Mouse (Mus musculus): Measurements from ENCODE around the gene Tmem184b. TPM values are rescaled to one million over a fixed set of nuclear protein-coding genes. Genes with fewer than 3 reads are reported as not detected.

Tmem184b gene
- polyA plus RNA-seq (2014; fragmentation: Illumina TruSeq; extraction: RNeasy Lipid Tissue Mini Kit (QIAGEN cat#74804); ENCODE audit: low replicate concordance), result 5.6 TPM

GRCm38 (mm10) chr15:79402836-79403762 lies at the start of gene Tmem184b:
TSS of gene Tmem184b (minus strand) at chr15:79403569.

GRCm38 (mm10) chr15:79346051-79346793 lies 57.1 kb downstream of the Tmem184b start, which contains the start of gene Maff:
TSS of gene Maff (plus strand) at chr15:79346621.

GRCm38 (mm10) chr15:79328058-79328938 lies 75.1 kb downstream of the Tmem184b start, which contains the start of gene Pla2g6:
TSS of gene Pla2g6 (minus strand) at chr15:79328390.

Other genes with a start within 250 kb of the Tmem184b start
- gene Sox10, start 238.3 kb downstream of the Tmem184b start, polyA plus RNA-seq (2014; fragmentation: Illumina TruSeq; extraction: RNeasy Lipid Tissue Mini Kit (QIAGEN cat#74804); ENCODE audit: low replicate concordance), result not detected
- gene Pick1, start 174.4 kb downstream of the Tmem184b start, polyA plus RNA-seq (2014; fragmentation: Illumina TruSeq; extraction: RNeasy Lipid Tissue Mini Kit (QIAGEN cat#74804); ENCODE audit: low replicate concordance), result 9.0 TPM
- 0.48 TPM for gene Gm49486, start 174.2 kb downstream of the Tmem184b start, polyA plus RNA-seq (2014; fragmentation: Illumina TruSeq; extraction: RNeasy Lipid Tissue Mini Kit (QIAGEN cat#74804); ENCODE audit: low replicate concordance)
- gene Slc16a8, start 148.8 kb downstream of the Tmem184b start, polyA plus RNA-seq (2014; fragmentation: Illumina TruSeq; extraction: RNeasy Lipid Tissue Mini Kit (QIAGEN cat#74804); ENCODE audit: low replicate concordance), result not detected
- gene Baiap2l2, start 118.0 kb downstream of the Tmem184b start, polyA plus RNA-seq (2014; fragmentation: Illumina TruSeq; extraction: RNeasy Lipid Tissue Mini Kit (QIAGEN cat#74804); ENCODE audit: low replicate concordance), result 15.6 TPM
- 0.22 TPM for gene Pla2g6, start 75.2 kb downstream of the Tmem184b start, polyA plus RNA-seq (2014; fragmentation: Illumina TruSeq; extraction: RNeasy Lipid Tissue Mini Kit (QIAGEN cat#74804); ENCODE audit: low replicate concordance)
- 1.4 TPM for gene Maff, start 56.9 kb downstream of the Tmem184b start, polyA plus RNA-seq (2014; fragmentation: Illumina TruSeq; extraction: RNeasy Lipid Tissue Mini Kit (QIAGEN cat#74804); ENCODE audit: low replicate concordance)
- gene Csnk1e, start 52.0 kb upstream of the Tmem184b start, polyA plus RNA-seq (2014; fragmentation: Illumina TruSeq; extraction: RNeasy Lipid Tissue Mini Kit (QIAGEN cat#74804); ENCODE audit: low replicate concordance), result 4.5 TPM
- gene Kcnj4, start 101.7 kb upstream of the Tmem184b start, polyA plus RNA-seq (2014; fragmentation: Illumina TruSeq; extraction: RNeasy Lipid Tissue Mini Kit (QIAGEN cat#74804); ENCODE audit: low replicate concordance), result not detected
- gene Kdelr3, start 112.8 kb upstream of the Tmem184b start, polyA plus RNA-seq (2014; fragmentation: Illumina TruSeq; extraction: RNeasy Lipid Tissue Mini Kit (QIAGEN cat#74804); ENCODE audit: low replicate concordance), result 6.1 TPM
- gene Ddx17, start 143.2 kb upstream of the Tmem184b start, polyA plus RNA-seq (2014; fragmentation: Illumina TruSeq; extraction: RNeasy Lipid Tissue Mini Kit (QIAGEN cat#74804); ENCODE audit: low replicate concordance), result 274 TPM
- gene Dmc1, start 201.5 kb upstream of the Tmem184b start, polyA plus RNA-seq (2014; fragmentation: Illumina TruSeq; extraction: RNeasy Lipid Tissue Mini Kit (QIAGEN cat#74804); ENCODE audit: low replicate concordance), result not detected